9 mouse cellular contexts compared by ENCODE assay signal in the genomic region with DNA sequence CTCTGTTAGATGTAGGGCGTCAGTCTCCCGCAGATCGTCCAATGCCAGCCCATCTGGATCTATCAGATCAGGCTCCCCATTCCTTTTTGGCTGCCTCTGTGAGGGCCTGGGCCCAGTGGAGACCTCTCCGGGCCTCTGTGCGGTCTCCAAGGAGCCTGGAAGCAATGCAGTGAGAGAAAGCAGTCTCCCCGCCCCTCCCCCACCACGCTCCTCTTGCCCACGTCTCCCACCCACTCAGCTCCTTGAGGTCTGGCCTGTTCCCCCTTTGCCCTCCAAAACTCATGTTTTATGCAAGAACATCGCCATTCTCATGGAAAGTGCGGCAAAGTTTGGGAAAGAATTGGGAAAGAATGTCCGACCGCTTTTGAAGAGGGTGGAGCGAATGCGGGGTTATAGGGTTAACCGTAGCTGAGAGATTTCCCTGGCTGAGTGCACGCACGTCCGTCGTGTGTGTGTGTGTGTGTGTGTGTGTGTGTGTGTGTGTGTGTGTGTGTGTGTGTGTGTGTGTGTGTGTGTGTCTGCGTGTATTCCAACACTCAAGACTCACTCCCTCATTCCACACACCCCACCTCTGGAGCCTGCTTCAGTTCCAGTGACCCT. TPM values are rescaled to one million over a fixed set of nuclear protein-coding genes. Genes with fewer than 3 reads are reported as not detected.
DNase-seq lines count a peak whose midpoint lies in the region; ATAC-seq and TF ChIP-seq lines count a peak whose summit lies in the region.
"Had no signal": no experiment of that assay in that cellular context is flagged by ENCODE, and none has a peak within 500 bp of the region (broad histone marks: within the 10 kb centered on the region; RNA-seq: fewer than 3 reads in every experiment).

No protein-coding gene starts in this region.

- no peak for TF ChIP-seq POLR2A in lung, adult 2 months (IDR thresholded peaks at IDR 0.05; ENCODE audit: borderline replicate concordance, extremely low read depth, low read depth, low read length)

- H3K9me3 ChIP-seq in heart, embryonic 14.5 days (ENCODE audit: control insufficient read depth, low read length): no peaks in the 10 kb centered on the region
- H3K9me3 ChIP-seq in hindbrain, embryonic 13.5 days: no peaks in the 10 kb centered on the region
- no peaks in the 10 kb centered on the region for H3K9me3 ChIP-seq in midbrain, embryonic 16.5 days (replicated peaks; ENCODE audit: control insufficient read depth, low read length, poor library complexity, severe bottlenecking)

- no peak for DNase-seq in heart, adult 18-20 months
- DNase-seq in ZHBTc4 (ENCODE audit: low read depth, low spot score): peak; percentile 97
- DNase-seq in urinary bladder, postnatal 4 days (ENCODE audit: low spot score in 2 of 2): no peak
- no peak for DNase-seq in lung, adult 2 months

- H3K9ac ChIP-seq in heart, embryonic 14.5 days (ENCODE audit: low read length): 0 out of 2 replicates have a peak overlapping the region, but pooled peaks have one; percentile 38
- peak overlapping the region; percentile 58; the same call in 1 of the 2 replicates for H3K9ac ChIP-seq in hindbrain, embryonic 13.5 days
- H3K9ac ChIP-seq in midbrain, embryonic 16.5 days (ENCODE audit: low read depth, low read length): peak overlapping the region; percentile 50

- H3K4me1 ChIP-seq in heart, embryonic 14.5 days (ENCODE audit: control insufficient read depth in 2 of 2, insufficient read depth in 2 of 2, low read length in 2 of 2): peaks cover 9 to 14% of the 10 kb centered on the region in 2 experiments
- peaks cover 89% of the 10 kb centered on the region for H3K4me1 ChIP-seq in hindbrain, embryonic 13.5 days (replicated peaks)
- peaks cover 57% of the 10 kb centered on the region for H3K4me1 ChIP-seq in midbrain, embryonic 16.5 days (ENCODE audit: control insufficient read depth, insufficient read depth, low read length)
- H3K4me1 ChIP-seq in lung, adult 2 months (ENCODE audit: control insufficient read depth, insufficient read depth, low read length): no peaks in the 10 kb centered on the region; the same call in none of the 2 replicates

- no peaks in the 10 kb centered on the region for H3K36me3 ChIP-seq in heart, embryonic 14.5 days (ENCODE audit: control insufficient read depth, insufficient read depth, low read length)
- no peaks in the 10 kb centered on the region for H3K36me3 ChIP-seq in hindbrain, embryonic 13.5 days
- no peaks in the 10 kb centered on the region for H3K36me3 ChIP-seq in midbrain, embryonic 16.5 days (ENCODE audit: control insufficient read depth, insufficient read depth, low read length)

- H3K4me3 ChIP-seq in heart, embryonic 14.5 days (ENCODE audit: control insufficient read depth in 1 of 2, insufficient read depth in 1 of 2, low read depth in 1 of 2, low read length in 2 of 2): peak overlapping the region; percentile 36 to 39
- peak overlapping the region; percentile 18 for H3K4me3 ChIP-seq in hindbrain, embryonic 13.5 days
- no peak overlapping the region for H3K4me3 ChIP-seq in midbrain, embryonic 16.5 days (ENCODE audit: low read depth, low read length)
- no peak overlapping the region for H3K4me3 ChIP-seq in lung, adult 2 months (replicated peaks; ENCODE audit: extremely low read depth, low read depth, low read length)

- peak overlapping the region; percentile 68 for H3K4me2 ChIP-seq in heart, embryonic 14.5 days (ENCODE audit: low read length)
- H3K4me2 ChIP-seq in hindbrain, embryonic 13.5 days: peak overlapping the region; percentile 38
- H3K4me2 ChIP-seq in midbrain, embryonic 16.5 days (ENCODE audit: low read length): peak overlapping the region; percentile 43

- peaks cover 26% of the 10 kb centered on the region for H3K27me3 ChIP-seq in heart, embryonic 14.5 days (ENCODE audit: control insufficient read depth, insufficient read depth, low read length)
- no peaks in the 10 kb centered on the region for H3K27me3 ChIP-seq in hindbrain, embryonic 13.5 days
- no peaks in the 10 kb centered on the region for H3K27me3 ChIP-seq in midbrain, embryonic 16.5 days (ENCODE audit: control insufficient read depth, insufficient read depth, low read depth, low read length)

- no peak for TF ChIP-seq CTCF in lung, adult 2 months (IDR thresholded peaks at IDR 0.05; ENCODE audit: insufficient read depth, low read length)

- H3K27ac ChIP-seq in heart, embryonic 14.5 days (replicated peaks in 1 of 2; ENCODE audit: control insufficient read depth in 1 of 2, insufficient read depth in 1 of 2, low read depth in 2 of 2, low read length in 2 of 2): no peak overlapping the region
- peak overlapping the region; percentile 82 for H3K27ac ChIP-seq in hindbrain, embryonic 13.5 days
- peak overlapping the region; percentile 73 for H3K27ac ChIP-seq in midbrain, embryonic 16.5 days (ENCODE audit: low read length)

- ATAC-seq in heart, embryonic 14.5 days (ENCODE audit: insufficient number of reproducible peaks, insufficient read depth, low FRiP score, low read depth): no peak
- ATAC-seq in hindbrain, embryonic 13.5 days (ENCODE audit: low FRiP score): peak; percentile 58
- ATAC-seq in midbrain, embryonic 16.5 days: peak; percentile 54
- no peak for ATAC-seq in megakaryocyte progenitor cell, adult 5-6 weeks (replicated peaks; ENCODE audit: poor library complexity)

- WGBS in heart, embryonic 14.5 days: 4% methylated on average over 19 of the region's 20 CpGs
- WGBS in hindbrain, embryonic 13.5 days: 2% methylated on average over 20 of the region's 20 CpGs
- WGBS in midbrain, embryonic 16.5 days: under 1% methylated on average over 20 of the region's 20 CpGs
- 23% methylated on average over 20 of the region's 20 CpGs for WGBS in lung, adult 2 months

RNA-seq across cellular contexts. Expression of a gene that starts 47.0 kb away (rescaled TPM):
- 1.1 and 1.9 TPM in 2 replicates for polyA plus RNA-seq in heart, embryonic 14.5 days (2014; fragmentation: Nextera tagmentation; extraction: Ambion mirVana)
- total RNA-seq in heart, adult 18-20 months (2021): 1 to 10 TPM; 3.2 to 3.8 TPM
- 26.2 and 29.3 TPM in 2 replicates for polyA plus RNA-seq in hindbrain, embryonic 13.5 days (2015; fragmentation: Nextera tagmentation; extraction: Ambion mirVana)
- 17.5 and 18.0 TPM in 2 replicates for polyA plus RNA-seq in midbrain, embryonic 16.5 days (2015; fragmentation: Nextera tagmentation; extraction: Ambion mirVana)
- total RNA-seq in megakaryocyte progenitor cell, adult 5-6 weeks (2015): not detected in 2 replicates
- total RNA-seq in megakaryocyte progenitor cell, adult 5-6 weeks (2017): not detected in 2 replicates
- polyA plus RNA-seq in lung, adult 2 months (2012; rRNA removed): 0.51 and 0.76 TPM in 2 replicates
- polyA plus RNA-seq: C2C12 had no signal

Comparison
In these comparisons a context has a peak if more than half of its experiments do, and no peak if none do; other contexts are left out.
1. ATAC-seq: peak in hindbrain, embryonic 13.5 days (single experiment) and midbrain, embryonic 16.5 days (single experiment); none in heart, embryonic 14.5 days (single experiment) and megakaryocyte progenitor cell, adult 5-6 weeks (single experiment).
2. H3K27ac ChIP-seq: peak in hindbrain, embryonic 13.5 days (single experiment) and midbrain, embryonic 16.5 days (single experiment); none in heart, embryonic 14.5 days (0 of 2).
3. H3K4me3 ChIP-seq: peak in heart, embryonic 14.5 days (2 of 2) and hindbrain, embryonic 13.5 days (single experiment); none in midbrain, embryonic 16.5 days (single experiment) and lung, adult 2 months (single experiment).
4. Peak in every context shown above with its lines, with median percentiles within 50 percentile points of each other: H3K4me2 ChIP-seq and H3K9ac ChIP-seq.